Mouse (Mus musculus): ENCODE measurements around the gene Mcoln2.

DNA sequence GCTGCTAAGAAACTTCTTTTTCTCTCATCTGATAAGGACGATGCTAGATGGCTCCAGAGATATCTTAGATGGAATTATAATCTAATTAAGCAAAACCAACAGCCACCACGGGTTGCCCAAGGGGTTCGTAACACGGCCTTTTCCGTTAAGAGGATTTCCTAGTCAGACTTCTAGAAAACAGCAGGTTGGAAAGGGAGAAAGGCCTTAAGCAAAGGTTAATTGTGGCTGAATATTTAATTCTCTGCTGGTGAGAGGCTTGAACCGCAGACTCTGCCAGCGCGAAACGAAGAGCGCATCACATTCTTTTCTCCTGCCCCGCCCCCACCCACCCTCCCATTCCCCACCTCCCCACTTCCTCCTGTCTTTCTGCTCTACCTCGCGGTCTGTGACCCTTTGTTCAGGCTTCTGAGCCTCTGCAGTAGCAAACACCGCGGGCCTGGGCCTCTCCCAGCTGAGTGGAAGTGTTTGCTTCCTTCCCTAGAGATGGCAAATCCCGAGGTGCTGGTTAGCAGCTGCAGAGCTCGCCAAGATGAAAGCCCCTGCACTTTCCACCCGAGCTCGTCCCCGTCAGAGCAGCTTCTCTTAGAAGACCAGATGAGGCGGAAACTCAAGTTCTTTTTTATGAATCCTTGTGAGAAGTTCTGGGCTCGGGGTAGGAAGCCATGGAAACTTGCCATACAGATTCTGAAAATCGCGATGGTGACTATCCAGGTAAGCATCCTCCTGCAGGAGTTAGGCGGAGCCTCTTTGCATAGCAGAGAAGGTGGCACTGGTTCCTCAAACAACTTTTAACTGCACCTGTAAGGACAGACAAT lies 28.1 kb upstream of the Mcoln2 start:
- TF ChIP-seq CTCF (IDR thresholded peaks at IDR 0.05; ENCODE audit: low read depth, low read length) (no peak), TAL1 (conservative IDR thresholded peaks at IDR 0.05; ENCODE audit: low read depth, low read length) (no peak), GATA2 (IDR thresholded peaks at IDR 0.05; ENCODE audit: borderline replicate concordance, low read depth, low read length) (no peak)
